Mouse (Mus musculus) MEL (cell line): ENCODE data around the gene Afm.

Source experiments
- CTCF ChIP-seq, 3 experiments: IDR thresholded peaks in 2 of 3; conservative IDR thresholded peaks in 1 of 3; 2 replicates each; pipeline ENCODE4 v1.5.1; 2011 to 2012; ENCODE audit warnings: low read length in 3 of 3, low read depth in 2 of 3, mild to moderate bottlenecking in 2 of 3, improper control_type of control experiment in 1 of 3, inconsistent platforms in 1 of 3, mixed read lengths in 1 of 3, moderate library complexity in 1 of 3; ENCODE audit not compliant: control insufficient read depth in 1 of 3, insufficient read depth in 1 of 3, poor library complexity in 1 of 3, severe bottlenecking in 1 of 3
- ELF1 ChIP-seq: IDR thresholded peaks from 2 replicates; pipeline ENCODE4 v1.6.1; 2014; ENCODE audit warnings: low read depth, mild to moderate bottlenecking, inconsistent platforms, low read length, improper control_type of control experiment, moderate library complexity
- MAZ ChIP-seq: IDR thresholded peaks from 2 replicates; pipeline ENCODE4 v1.6.1; 2012; ENCODE audit warnings: low read depth, mild to moderate bottlenecking, inconsistent platforms, low read length, improper control_type of control experiment
- MEF2A ChIP-seq: IDR thresholded peaks from 2 replicates; pipeline ENCODE4 v1.6.1; 2014; ENCODE audit warnings: low read depth, mild to moderate bottlenecking, inconsistent platforms, low read length, improper control_type of control experiment; ENCODE audit not compliant: poor library complexity, insufficient replicate concordance, severe bottlenecking; ENCODE audit errors: extremely low read depth
- ZC3H11A ChIP-seq: IDR thresholded peaks from 2 replicates; pipeline ENCODE4 v1.6.1; 2012; ENCODE audit warnings: low read depth, mild to moderate bottlenecking, inconsistent platforms, low read length, improper control_type of control experiment

DNA sequence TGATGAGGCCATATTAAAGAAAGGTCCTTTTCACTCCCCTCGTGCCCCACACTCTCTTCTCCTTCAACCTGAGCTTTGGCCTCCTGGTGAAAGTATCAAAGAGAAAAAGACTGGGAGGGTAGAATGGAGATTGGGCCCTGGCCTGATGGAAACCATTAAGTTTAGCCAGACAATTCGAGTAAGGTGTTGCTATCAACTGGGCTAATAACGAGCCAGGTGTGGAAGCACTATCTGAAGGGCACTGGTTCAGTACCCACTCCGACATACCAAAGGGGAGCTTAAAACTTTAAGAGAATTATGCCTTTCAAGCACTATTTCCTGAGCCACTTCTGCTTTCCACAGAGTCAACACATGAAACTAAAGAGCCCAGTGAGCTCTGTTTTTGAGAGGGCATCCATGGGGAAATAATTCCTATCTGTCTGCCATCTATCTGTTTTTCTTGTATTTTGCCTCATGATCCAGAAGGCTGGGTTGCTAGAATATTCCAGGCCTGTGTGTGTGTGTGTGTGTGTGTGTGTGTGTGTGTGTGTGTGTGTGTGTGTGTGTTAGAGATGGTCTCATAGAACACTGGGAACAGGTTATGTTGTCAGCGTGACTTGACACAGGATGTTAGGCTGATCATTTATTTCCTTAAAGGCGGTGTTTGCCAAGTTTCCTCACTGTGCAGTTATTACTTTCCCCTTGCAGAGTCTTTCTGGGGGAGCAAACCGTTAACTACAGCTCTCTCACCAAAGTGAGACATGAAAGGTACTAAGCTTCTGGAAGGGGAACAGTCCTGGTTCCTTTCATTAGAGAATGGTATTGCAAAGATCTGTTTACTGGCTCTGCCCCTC lies 41.2 kb upstream of the Afm start:
- TF ChIP-seq MAZ (no peak), ELF1 (no peak), MEF2A (no peak), CTCF (IDR thresholded peaks at IDR 0.05 in 2 of 3, conservative IDR thresholded peaks at IDR 0.05 in 1 of 3; ENCODE audit: control insufficient read depth in 1 of 3, insufficient read depth in 1 of 3, low read depth in 2 of 3, low read length in 3 of 3, poor library complexity in 1 of 3, severe bottlenecking in 1 of 3) (no peak), ZC3H11A (no peak)
